Mouse (Mus musculus) stomach, postnatal 0 days (tissue): ENCODE results near the gene Cars2. TPM values are rescaled to one million over a fixed set of nuclear protein-coding genes. Genes with fewer than 3 reads are reported as not detected.

ENCODE experiments used
- ATAC-seq: fragments of 200-750 bp; cut with Nextera tagmentation; 2 replicates; pipeline ENCODE4 v1.8.0; 2017; ENCODE audit not compliant: low FRiP score, low TSS enrichment
- DNase-seq: peaks from one replicate; pipeline ENCODE4 v3.0.0-alpha.2; 2016; ENCODE audit warnings: low spot score
- H3K27ac ChIP-seq: fragments of 300-500 bp; sonication (generic); replicated peaks from 2 replicates; pipeline ENCODE4 v1.5.1; 2014; ENCODE audit warnings: mild to moderate bottlenecking, control low read depth
- H3K27me3 ChIP-seq: fragments of 300-500 bp; sonication (generic); 2 replicates; pipeline ENCODE4 v1.6.1; 2014; ENCODE audit warnings: low read length; ENCODE audit not compliant: control insufficient read depth, insufficient read depth
- H3K36me3 ChIP-seq: fragments of 300-500 bp; sonication (generic); 2 replicates; pipeline ENCODE4 v1.6.1; 2014; ENCODE audit warnings: low read length, mixed read lengths; ENCODE audit not compliant: control insufficient read depth, insufficient read depth
- H3K4me1 ChIP-seq: fragments of 300-500 bp; sonication (generic); replicated peaks from 2 replicates; pipeline ENCODE4 v1.6.1; 2014; ENCODE audit warnings: antibody characterized with exemption; ENCODE audit not compliant: control insufficient read depth, insufficient read depth
- H3K4me2 ChIP-seq: fragments of 300-500 bp; sonication (generic); replicated peaks from 2 replicates; pipeline ENCODE4 v1.6.1; 2014; ENCODE audit warnings: low read depth, mild to moderate bottlenecking, control low read depth, moderate library complexity
- H3K4me3 ChIP-seq: fragments of 300-500 bp; sonication (generic); 2 replicates; pipeline ENCODE4 v1.5.1; 2014; ENCODE audit warnings: low read depth, low read length, control low read depth
- H3K9ac ChIP-seq: fragments of 300-500 bp; sonication (generic); 2 replicates; pipeline ENCODE4 v1.6.1; 2014; ENCODE audit warnings: mild to moderate bottlenecking, low read length, control low read depth, mixed read lengths
- H3K9me3 ChIP-seq: fragments of 300-500 bp; sonication (generic); 2 replicates; pipeline ENCODE4 v1.6.1; 2016; ENCODE audit warnings: low read length; ENCODE audit not compliant: control insufficient read depth
- CTCF ChIP-seq: IDR thresholded peaks from 2 replicates; pipeline ENCODE4 v1.5.1; 2016; ENCODE audit warnings: antibody characterized with exemption, low read depth, mild to moderate bottlenecking, moderate library complexity
- EP300 ChIP-seq: optimal IDR thresholded peaks from 2 replicates; pipeline ENCODE3; 2016; ENCODE audit warnings: antibody characterized with exemption
- WGBS: fragments of 180-500 bp; shearing (Covaris S2); extraction: QIAGEN DNeasy Blood & Tissue Kit; methylation state at CpG from one replicate; pipeline ENCODE4 v1.1.7; 2014; 5-methylcytosine and 5-hydroxymethylcytosine counted together
- polyA plus RNA-seq: library from polyadenylated mRNA; unstranded; fragments of >200 nt; fragmentation: Nextera tagmentation; extraction: Ambion mirVana; gene quantifications from 2 replicates; pipeline ENCODE4 v1.2.1, GENCODE M21; 2015

Cars2 gene
- polyA plus RNA-seq, 1 experiment from 2014 or later, result 11.7 TPM

DNA sequence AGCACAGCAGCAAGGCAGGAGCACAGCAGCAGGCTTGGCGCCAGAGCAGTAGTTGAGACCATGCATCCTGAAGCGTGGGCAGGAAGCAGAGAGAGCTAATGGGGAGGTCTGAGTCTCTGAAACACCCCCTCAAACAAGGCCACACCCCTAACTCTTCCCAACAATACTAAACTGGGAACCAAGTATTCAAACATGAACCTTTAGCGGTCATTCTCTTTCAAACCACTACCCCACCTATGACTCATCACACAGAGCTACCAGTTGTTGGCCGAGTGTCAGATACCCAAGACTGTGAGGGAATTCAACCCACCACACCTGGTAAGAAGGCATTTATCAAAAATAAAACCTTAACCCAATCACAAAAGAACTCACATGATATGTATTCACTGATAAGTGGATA is 63.4 kb downstream of the Cars2 start:
- Histone ChIP-seq H3K4me3 (no peak overlapping the region), H3K4me2 (no peak overlapping the region), H3K27ac (no peak overlapping the region), H3K36me3 (no peaks in the 10 kb centered on the region), H3K27me3 (no peaks in the 10 kb centered on the region), H3K9me3 (no peaks in the 10 kb centered on the region), H3K4me1 (no peaks in the 10 kb centered on the region), H3K9ac (no peak overlapping the region)
- no peak for TF ChIP-seq EP300
- TF ChIP-seq CTCF, result no peak
- DNase-seq (no peak), ATAC-seq (no peak)
- WGBS, result 44% methylated on average over 4 of the region's 4 CpGs

- no peaks in the 10 kb centered on the region for H3K27me3 ChIP-seq
- 22% methylated on average over 7 of the region's 7 CpGs for WGBS
- H3K4me3 ChIP-seq, result no peak overlapping the region
- H3K4me1 ChIP-seq, result no peaks in the 10 kb centered on the region
- peak; percentile 78 for DNase-seq
- peak; percentile 47 for ATAC-seq
- H3K36me3 ChIP-seq, result no peaks in the 10 kb centered on the region
- no peaks in the 10 kb centered on the region for H3K9me3 ChIP-seq
- H3K4me2 ChIP-seq, result no peak overlapping the region
- no peak overlapping the region for H3K9ac ChIP-seq
- TF ChIP-seq EP300, result no peak
- TF ChIP-seq CTCF, result peak; percentile 93
- H3K27ac ChIP-seq, result no peak overlapping the region
Observed at GRCm38 (mm10) chr8:11486142-11486541, 64.4 kb downstream of the Cars2 start.

DNA sequence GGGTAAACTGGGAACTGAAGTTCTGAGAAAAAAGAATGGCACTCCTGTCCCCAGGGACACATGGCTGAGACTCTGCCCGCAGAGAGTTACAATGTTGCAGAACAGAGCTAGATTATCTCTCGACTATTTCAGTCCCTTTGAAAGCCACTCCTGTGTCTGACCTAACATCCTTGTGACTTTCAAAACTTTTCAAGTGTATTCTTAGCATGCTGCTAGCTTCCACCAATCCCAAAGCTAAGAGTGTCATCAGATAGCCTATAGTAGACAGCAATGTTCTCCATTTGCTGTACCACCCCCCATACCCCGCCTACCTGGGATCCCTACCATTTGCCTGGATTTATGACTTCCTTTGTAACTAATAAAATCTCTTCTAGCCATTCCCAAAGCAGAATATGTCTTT is 68.0 kb downstream of the Cars2 start:
- H3K4me3 ChIP-seq, result no peak overlapping the region
- no peak overlapping the region for H3K4me2 ChIP-seq
- no peak overlapping the region for H3K9ac ChIP-seq
- TF ChIP-seq EP300 (no peak), CTCF (no peak)
- H3K9me3 ChIP-seq, result no peaks in the 10 kb centered on the region
- DNase-seq (no peak), ATAC-seq (no peak)
- H3K27ac ChIP-seq, result no peak overlapping the region
- no peaks in the 10 kb centered on the region for H3K27me3 ChIP-seq
- H3K4me1 ChIP-seq, result no peaks in the 10 kb centered on the region
- 71% methylated on average over 3 of the region's 3 CpGs for WGBS
- H3K36me3 ChIP-seq, result no peaks in the 10 kb centered on the region

GRCm38 (mm10) chr8:11481876-11482275 is 68.7 kb downstream of the Cars2 start:
- Histone ChIP-seq H3K36me3 (no peaks in the 10 kb centered on the region), H3K9me3 (no peaks in the 10 kb centered on the region), H3K4me3 (no peak overlapping the region), H3K4me2 (no peak overlapping the region), H3K9ac (no peak overlapping the region), H3K27ac (no peak overlapping the region), H3K27me3 (no peaks in the 10 kb centered on the region), H3K4me1 (no peaks in the 10 kb centered on the region)
- ATAC-seq (no peak), DNase-seq (no peak)
- no peak for TF ChIP-seq CTCF
- no peak for TF ChIP-seq EP300
- WGBS, result 59% methylated on average over 3 of the region's 3 CpGs

GRCm38 (mm10) chr8:11479591-11479990 is 71.0 kb downstream of the Cars2 start:
- Histone ChIP-seq H3K4me1 (no peaks in the 10 kb centered on the region), H3K27ac (no peak overlapping the region), H3K4me3 (no peak overlapping the region), H3K9ac (no peak overlapping the region), H3K36me3 (no peaks in the 10 kb centered on the region), H3K4me2 (no peak overlapping the region), H3K27me3 (no peaks in the 10 kb centered on the region), H3K9me3 (no peaks in the 10 kb centered on the region)
- TF ChIP-seq CTCF, result no peak
- no peak for TF ChIP-seq EP300
- DNase-seq (no peak), ATAC-seq (no peak)
- 32% methylated on average over 14 of the region's 14 CpGs for WGBS

DNA sequence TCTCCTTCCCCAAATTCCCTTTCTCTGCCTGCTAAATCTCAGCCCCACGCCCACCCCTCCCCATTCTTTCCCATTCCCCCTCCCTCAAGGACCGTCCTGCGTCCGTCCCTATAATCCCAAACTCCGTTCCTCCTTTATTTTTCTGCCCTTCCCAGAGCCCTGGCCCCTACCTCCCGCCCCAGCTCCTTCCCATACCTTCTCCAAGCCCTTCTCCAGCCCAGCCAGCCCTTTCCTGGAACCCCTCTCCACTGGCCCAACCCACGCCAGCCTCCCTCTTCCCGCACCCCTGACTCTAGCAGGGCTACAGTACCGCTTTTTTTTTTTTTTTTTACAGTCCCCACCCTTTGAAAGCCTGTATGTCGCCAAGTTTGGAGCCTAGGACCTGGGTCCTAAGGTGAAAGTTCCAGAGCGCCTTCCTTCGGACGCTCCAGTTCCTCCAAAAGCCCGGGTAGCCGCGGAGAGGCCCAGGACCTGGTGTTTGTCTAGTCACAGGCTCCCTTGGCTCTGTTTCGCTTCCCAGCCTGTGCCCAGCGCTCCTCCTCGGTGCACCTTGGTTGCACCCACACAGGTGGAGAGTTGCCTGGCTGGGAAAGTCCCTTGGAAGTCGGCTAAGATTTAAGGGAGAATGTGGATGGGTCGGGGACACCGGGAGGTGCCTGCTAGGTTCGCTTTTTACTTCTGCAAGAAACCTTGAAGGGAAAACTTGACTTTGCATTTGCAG is 71.6 kb downstream of the Cars2 start:
- no peaks in the 10 kb centered on the region for H3K9me3 ChIP-seq
- no peaks in the 10 kb centered on the region for H3K4me1 ChIP-seq
- peak overlapping the region; percentile 98 for H3K4me2 ChIP-seq
- TF ChIP-seq EP300, result no peak
- TF ChIP-seq CTCF, result no peak
- peak overlapping the region; percentile 59 for H3K4me3 ChIP-seq
- H3K27ac ChIP-seq, result no peak overlapping the region
- H3K27me3 ChIP-seq, result no peaks in the 10 kb centered on the region
- no peak overlapping the region for H3K9ac ChIP-seq
- DNase-seq, result no peak
- 8% methylated on average over 22 of the region's 23 CpGs for WGBS
- ATAC-seq, result peak; percentile 19
- no peaks in the 10 kb centered on the region for H3K36me3 ChIP-seq
